ENCODE assay signal across 16 mouse cellular contexts in the genomic region with DNA sequence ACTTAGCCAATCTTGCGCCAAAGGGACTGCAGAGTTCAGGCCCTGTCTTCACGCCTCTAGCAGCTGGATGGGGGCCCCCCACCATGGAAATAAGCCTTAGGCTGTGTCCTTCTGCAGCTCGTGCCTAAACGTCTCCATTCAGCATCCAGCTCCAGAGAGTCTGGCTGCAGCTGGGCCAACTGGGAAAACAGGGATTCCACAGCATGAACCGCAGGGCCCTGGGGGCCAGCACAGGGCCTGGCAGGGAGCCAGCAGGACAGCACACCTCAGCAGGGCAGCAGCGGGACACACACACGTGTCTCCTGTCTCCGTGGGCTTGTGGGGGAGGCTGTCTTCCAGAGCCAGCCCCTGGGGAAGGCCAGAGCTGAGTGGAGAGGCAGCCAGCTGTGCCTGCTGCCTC. TPM values are rescaled to one million over a fixed set of nuclear protein-coding genes. Genes with fewer than 3 reads are reported as not detected.
"Had no signal": no experiment of that assay in that cellular context is flagged by ENCODE, and none has a peak within 500 bp of the region (broad histone marks: within the 10 kb centered on the region; RNA-seq: fewer than 3 reads in every experiment).

No protein-coding gene starts in this region.

RNA-seq across cellular contexts. Expression of a gene that starts 1.4 kb away (rescaled TPM):
- polyA plus RNA-seq: kidney, embryonic 15.5 days; limb, embryonic 12.5 days; liver, adult 2 months; liver, embryonic 13.5 days; liver, embryonic 16.5 days; lung, adult 2 months; lung, embryonic 16.5 days; midbrain, embryonic 10.5 days; midbrain, embryonic 13.5 days; midbrain, embryonic 16.5 days; myocyte; neural tube, embryonic 13.5 days; small intestine, adult 2 months; spleen, adult 2 months; stomach, postnatal 0 days; thymus, postnatal 0 days had no signal

RNA-seq across cellular contexts. Expression of a gene that starts 28.1 kb away (rescaled TPM):
- polyA plus RNA-seq: kidney, embryonic 15.5 days; limb, embryonic 12.5 days; liver, adult 2 months; liver, embryonic 13.5 days; liver, embryonic 16.5 days; lung, adult 2 months; lung, embryonic 16.5 days; myocyte; spleen, adult 2 months; stomach, postnatal 0 days had no signal

RNA-seq across cellular contexts. Expression of a gene that starts 57.0 kb away (rescaled TPM):
- polyA plus RNA-seq: kidney, embryonic 15.5 days; limb, embryonic 12.5 days; liver, adult 2 months; liver, embryonic 13.5 days; liver, embryonic 16.5 days; lung, adult 2 months; lung, embryonic 16.5 days; midbrain, embryonic 10.5 days; midbrain, embryonic 13.5 days; midbrain, embryonic 16.5 days; myocyte; neural tube, embryonic 13.5 days; small intestine, adult 2 months; spleen, adult 2 months; stomach, postnatal 0 days; thymus, postnatal 0 days had no signal
